Mouse (Mus musculus): ENCODE results near the gene Nrxn3.

- TF ChIP-seq CTCF (IDR thresholded peaks at IDR 0.05; ENCODE audit: low read depth), result no peak
- no peak for TF ChIP-seq EP300 (IDR thresholded peaks at IDR 0.05; ENCODE audit: low read depth)
These were observed 371.3 kb downstream of the Nrxn3 start for GRCm38 (mm10) chr12:89093806-89094479.

Data from liver, postnatal 0 days (tissue).